In the genomic region with DNA sequence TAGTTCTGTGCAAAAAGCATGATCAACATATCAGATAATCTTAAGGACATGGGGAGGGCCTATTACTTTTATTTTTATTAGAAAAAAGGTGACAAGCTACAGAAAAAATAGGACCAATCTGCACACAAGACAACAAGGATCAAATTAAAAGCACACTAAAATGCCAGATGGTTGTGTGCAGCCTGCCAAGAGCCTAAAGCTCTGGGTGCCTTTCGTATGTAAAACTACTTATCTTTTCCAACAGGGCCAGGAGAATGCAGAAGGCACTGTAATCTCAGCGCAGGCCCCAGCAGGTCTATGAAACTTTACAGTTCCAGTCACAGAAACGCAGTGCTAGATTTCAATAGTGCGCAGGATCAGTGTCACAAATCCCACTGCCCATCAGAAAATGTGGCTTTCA, we compare ENCODE assay signal across 26 mouse cellular contexts. TPM values are rescaled to one million over a fixed set of nuclear protein-coding genes. Genes with fewer than 3 reads are reported as not detected.
A peak's percentile ranks its signal among the peaks of the same experiment; 100 is the strongest.
DNase-seq lines count a peak whose midpoint lies in the region; ATAC-seq and TF ChIP-seq lines count a peak whose summit lies in the region.
"Had no signal": no experiment of that assay in that cellular context is flagged by ENCODE, and none has a peak within 500 bp of the region (broad histone marks: within the 10 kb centered on the region; RNA-seq: fewer than 3 reads in every experiment).

No protein-coding gene starts in this region.

- no peak for TF ChIP-seq CTCF in heart, postnatal 0 days (IDR thresholded peaks at IDR 0.05; ENCODE audit: low read depth)

- H3K27me3 ChIP-seq in heart, postnatal 0 days (ENCODE audit: control insufficient read depth, insufficient read depth, low read length), result no peaks in the 10 kb centered on the region
- H3K27me3 ChIP-seq in heart, embryonic 12.5 days (replicated peaks), result no peaks in the 10 kb centered on the region
- no peaks in the 10 kb centered on the region for H3K27me3 ChIP-seq in midbrain, embryonic 15.5 days (replicated peaks)
- H3K27me3 ChIP-seq in midbrain, embryonic 16.5 days (ENCODE audit: control insufficient read depth, insufficient read depth, low read depth, low read length), result no peaks in the 10 kb centered on the region
- H3K27me3 ChIP-seq: CH12.LX; embryonic facial prominence, embryonic 15.5 days; hindbrain, embryonic 13.5 days; intestine, embryonic 15.5 days; lung, embryonic 15.5 days had no signal

- H3K4me2 ChIP-seq in heart, postnatal 0 days (ENCODE audit: low read depth, low read length), result no peak overlapping the region
- no peak overlapping the region for H3K4me2 ChIP-seq in heart, embryonic 12.5 days
- H3K4me2 ChIP-seq in midbrain, embryonic 15.5 days, result no peak overlapping the region
- no peak overlapping the region for H3K4me2 ChIP-seq in midbrain, embryonic 16.5 days (ENCODE audit: low read length)
- H3K4me2 ChIP-seq: embryonic facial prominence, embryonic 15.5 days; hindbrain, embryonic 13.5 days; intestine, embryonic 15.5 days; limb, embryonic 12.5 days; lung, embryonic 15.5 days had no signal

- ATAC-seq in cerebellum, adult (ENCODE audit: insufficient number of reproducible peaks, low FRiP score, low TSS enrichment), result no peak
- no peak for ATAC-seq in heart, postnatal 0 days (ENCODE audit: insufficient read depth, low read depth)
- no peak for ATAC-seq in heart, embryonic 12.5 days (ENCODE audit: insufficient number of reproducible peaks, low FRiP score)
- no peak for ATAC-seq in midbrain, embryonic 15.5 days (replicated peaks)
- ATAC-seq in midbrain, embryonic 16.5 days, result no peak
- ATAC-seq: intestine, embryonic 15.5 days had no signal

- 36% methylated on average over 4 of the region's 4 CpGs for WGBS in heart, postnatal 0 days
- WGBS in heart, embryonic 12.5 days, result 42% methylated on average over 4 of the region's 4 CpGs
- WGBS in midbrain, embryonic 15.5 days, result 39% methylated on average over 4 of the region's 4 CpGs
- 41% methylated on average over 4 of the region's 4 CpGs for WGBS in midbrain, embryonic 16.5 days

- H3K4me3 ChIP-seq in heart, postnatal 0 days (ENCODE audit: low read depth, low read length), result no peak overlapping the region
- H3K4me3 ChIP-seq in heart, embryonic 12.5 days, result no peak overlapping the region
- no peak overlapping the region for H3K4me3 ChIP-seq in midbrain, embryonic 15.5 days
- H3K4me3 ChIP-seq in midbrain, embryonic 16.5 days (ENCODE audit: low read depth, low read length), result no peak overlapping the region
- H3K4me3 ChIP-seq: embryonic facial prominence, embryonic 15.5 days; hindbrain, embryonic 13.5 days; intestine, embryonic 15.5 days; limb, embryonic 12.5 days; lung, embryonic 15.5 days had no signal

- peaks cover 45% of the 10 kb centered on the region for H3K4me1 ChIP-seq in heart, postnatal 0 days (ENCODE audit: control insufficient read depth, insufficient read depth)
- H3K4me1 ChIP-seq in heart, embryonic 12.5 days (replicated peaks), result peaks cover 38% of the 10 kb centered on the region
- H3K4me1 ChIP-seq in midbrain, embryonic 15.5 days, result peaks cover 34% of the 10 kb centered on the region
- peaks cover 17% of the 10 kb centered on the region for H3K4me1 ChIP-seq in midbrain, embryonic 16.5 days (ENCODE audit: control insufficient read depth, insufficient read depth, low read length)

- H3K27ac ChIP-seq in heart, postnatal 0 days (ENCODE audit: low read depth), result peak overlapping the region; percentile 69
- H3K27ac ChIP-seq in heart, embryonic 12.5 days (ENCODE audit: poor library complexity, severe bottlenecking), result no peak overlapping the region
- peak overlapping the region; percentile 33; the same call in 1 of the 2 replicates for H3K27ac ChIP-seq in midbrain, embryonic 15.5 days
- no peak overlapping the region for H3K27ac ChIP-seq in midbrain, embryonic 16.5 days (ENCODE audit: low read length)
- H3K27ac ChIP-seq: embryonic facial prominence, embryonic 15.5 days; hindbrain, embryonic 13.5 days; intestine, embryonic 15.5 days; limb, embryonic 12.5 days; liver, embryonic 14.5 days; lung, embryonic 15.5 days; stomach, postnatal 0 days had no signal

- peak; percentile 38 to 47 for DNase-seq in cerebellum, postnatal 36 days
- no peak for DNase-seq in heart, postnatal 0 days (ENCODE audit: low spot score)
- peak; percentile 48 for DNase-seq in telencephalon, adult 2 months (ENCODE audit: low read depth, low spot score)
- no peak for DNase-seq in frontal cortex, postnatal 14 days (ENCODE audit: low spot score in 2 of 2)
- DNase-seq: adrenal gland, postnatal 14 days; cerebellum, adult 9-11 months; kidney, postnatal 36 days; lung, postnatal 4 days; right cerebral cortex, postnatal 4 days had no signal

- no peak overlapping the region for H3K9ac ChIP-seq in heart, postnatal 0 days (replicated peaks; ENCODE audit: low read depth, low read length)
- no peak overlapping the region for H3K9ac ChIP-seq in heart, embryonic 12.5 days
- H3K9ac ChIP-seq in midbrain, embryonic 15.5 days, result no peak overlapping the region
- H3K9ac ChIP-seq in midbrain, embryonic 16.5 days (ENCODE audit: low read depth, low read length), result no peak overlapping the region
- H3K9ac ChIP-seq: embryonic facial prominence, embryonic 15.5 days; intestine, embryonic 15.5 days; limb, embryonic 12.5 days; liver, embryonic 14.5 days; lung, embryonic 15.5 days had no signal

- no peaks in the 10 kb centered on the region for H3K9me3 ChIP-seq in heart, postnatal 0 days (replicated peaks; ENCODE audit: control insufficient read depth, low read length)
- H3K9me3 ChIP-seq in heart, embryonic 12.5 days (replicated peaks), result no peaks in the 10 kb centered on the region
- H3K9me3 ChIP-seq in midbrain, embryonic 15.5 days, result no peaks in the 10 kb centered on the region
- no peaks in the 10 kb centered on the region for H3K9me3 ChIP-seq in midbrain, embryonic 16.5 days (replicated peaks; ENCODE audit: control insufficient read depth, low read length, poor library complexity, severe bottlenecking)
- H3K9me3 ChIP-seq: embryonic facial prominence, embryonic 15.5 days; hindbrain, embryonic 13.5 days; intestine, embryonic 15.5 days; limb, embryonic 12.5 days; lung, embryonic 15.5 days had no signal

- no peak for TF ChIP-seq EP300 in heart, postnatal 0 days (IDR thresholded peaks at IDR 0.05; ENCODE audit: low read depth)

- peaks cover 22% of the 10 kb centered on the region for H3K36me3 ChIP-seq in heart, postnatal 0 days (replicated peaks; ENCODE audit: control insufficient read depth, insufficient read depth, low read length)
- peaks cover 18% of the 10 kb centered on the region for H3K36me3 ChIP-seq in heart, embryonic 12.5 days
- no peaks in the 10 kb centered on the region for H3K36me3 ChIP-seq in midbrain, embryonic 15.5 days (replicated peaks)
- H3K36me3 ChIP-seq in midbrain, embryonic 16.5 days (ENCODE audit: control insufficient read depth, insufficient read depth, low read length), result peaks cover 14% of the 10 kb centered on the region

RNA-seq across cellular contexts. Expression of a gene that starts 22.9 kb away (rescaled TPM):
- not detected in 2 replicates for total RNA-seq in heart, postnatal 0 days (2014; rRNA removed; ENCODE audit: low replicate concordance)
- polyA plus RNA-seq in heart, postnatal 0 days (2015; fragmentation: Nextera tagmentation; extraction: Ambion mirVana), result 0.11 and 0.15 TPM in 2 replicates
- polyA plus RNA-seq in heart, embryonic 12.5 days (2016; fragmentation: Nextera tagmentation; extraction: Ambion mirVana), result not detected in 2 replicates
- polyA plus RNA-seq in midbrain, embryonic 15.5 days (2015; fragmentation: Nextera tagmentation; extraction: Ambion mirVana), result 0.17 and 0.23 TPM in 2 replicates
- 0.21 TPM in 1 of 2 replicates, not detected in the other for polyA plus RNA-seq in midbrain, embryonic 16.5 days (2015; fragmentation: Nextera tagmentation; extraction: Ambion mirVana)
- total RNA-seq: adrenal gland, postnatal 14 days; CH12.LX; gastrocnemius, adult 18-20 months; granulocyte monocyte progenitor cell, adult 5-6 weeks; layer of hippocampus, postnatal 10 days; MEL had no signal
- polyA plus RNA-seq: heart, embryonic 14.5 days; hindbrain, embryonic 13.5 days; intestine, embryonic 15.5 days; limb, embryonic 12.5 days; liver, embryonic 14.5 days; stomach, postnatal 0 days had no signal

RNA-seq across cellular contexts. Expression of a gene that starts 45.0 kb away (rescaled TPM):
- total RNA-seq in heart, postnatal 0 days (2014; rRNA removed; ENCODE audit: low replicate concordance), result 40.7 and 47.4 TPM in 2 replicates
- 26.0 and 26.5 TPM in 2 replicates for polyA plus RNA-seq in heart, postnatal 0 days (2015; fragmentation: Nextera tagmentation; extraction: Ambion mirVana)
- polyA plus RNA-seq in heart, embryonic 12.5 days (2016; fragmentation: Nextera tagmentation; extraction: Ambion mirVana), result 16.7 and 17.4 TPM in 2 replicates
- polyA plus RNA-seq in midbrain, embryonic 15.5 days (2015; fragmentation: Nextera tagmentation; extraction: Ambion mirVana), result 21.7 and 23.4 TPM in 2 replicates
- 19.9 and 21.6 TPM in 2 replicates for polyA plus RNA-seq in midbrain, embryonic 16.5 days (2015; fragmentation: Nextera tagmentation; extraction: Ambion mirVana)

Comparison
In these comparisons a context has a peak if more than half of its experiments do, and no peak if none do; other contexts are left out.
1. H3K27ac ChIP-seq: peak in heart, postnatal 0 days (single experiment) and midbrain, embryonic 15.5 days (single experiment); none in heart, embryonic 12.5 days (single experiment) and midbrain, embryonic 16.5 days (single experiment).
2. DNase-seq: peak in cerebellum, postnatal 36 days (2 of 2) and telencephalon, adult 2 months (single experiment); none in heart, postnatal 0 days (single experiment) and frontal cortex, postnatal 14 days (0 of 2).